Mouse (Mus musculus) c-Kit-positive CD71-positive TER-119-negative erythroid progenitor cells, embryonic 14.5 days (primary cell): ENCODE data around the gene Car10.
A peak's percentile ranks its signal among the peaks of the same experiment; 100 is the strongest.

ENCODE experiments used
- DNase-seq: peaks from one replicate; pipeline ENCODE4 v3.0.0-alpha.2; 2013; ENCODE audit warnings: low read depth

Car10 gene

DNA sequence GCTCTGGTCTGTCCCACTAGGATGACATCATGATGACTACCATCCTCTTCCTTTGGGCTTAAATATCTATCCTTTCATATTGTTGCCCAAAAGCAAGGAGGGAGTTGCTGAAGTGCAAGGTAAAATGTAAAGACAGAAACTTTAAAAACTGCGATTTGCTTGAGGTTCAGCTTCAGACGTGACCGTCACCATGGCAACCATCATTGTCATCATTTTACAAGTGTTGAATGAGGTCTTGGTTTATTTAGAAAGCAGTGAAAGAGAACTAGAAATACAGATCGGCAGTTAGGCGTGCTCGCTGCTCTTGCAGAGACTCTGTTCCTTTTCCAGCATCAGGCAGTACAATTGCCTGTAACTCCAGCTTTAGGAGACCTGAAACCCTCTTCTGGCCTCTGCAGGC, 400.1 kb downstream of the Car10 start:
- DNase-seq: no peak

DNA sequence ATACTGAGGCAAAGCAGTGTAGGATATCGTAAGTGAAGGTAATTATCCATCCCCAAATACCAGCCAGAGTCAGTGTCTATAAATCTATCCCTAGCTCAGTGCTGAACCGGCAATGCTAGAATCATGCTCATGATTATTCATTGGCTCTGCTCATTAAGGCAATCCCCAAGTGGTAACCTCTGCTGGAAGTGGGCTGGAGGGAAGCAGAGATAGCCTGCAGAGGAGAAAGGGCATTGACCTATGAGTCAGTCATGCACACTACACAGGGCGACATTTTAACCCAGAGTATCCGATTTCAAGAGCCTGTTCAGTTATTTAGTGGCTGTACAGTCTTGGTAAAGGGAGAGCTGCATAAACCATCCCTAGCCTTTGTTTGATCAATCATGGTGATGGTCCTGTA, 402.6 kb downstream of the Car10 start:
- no peak for DNase-seq

DNA sequence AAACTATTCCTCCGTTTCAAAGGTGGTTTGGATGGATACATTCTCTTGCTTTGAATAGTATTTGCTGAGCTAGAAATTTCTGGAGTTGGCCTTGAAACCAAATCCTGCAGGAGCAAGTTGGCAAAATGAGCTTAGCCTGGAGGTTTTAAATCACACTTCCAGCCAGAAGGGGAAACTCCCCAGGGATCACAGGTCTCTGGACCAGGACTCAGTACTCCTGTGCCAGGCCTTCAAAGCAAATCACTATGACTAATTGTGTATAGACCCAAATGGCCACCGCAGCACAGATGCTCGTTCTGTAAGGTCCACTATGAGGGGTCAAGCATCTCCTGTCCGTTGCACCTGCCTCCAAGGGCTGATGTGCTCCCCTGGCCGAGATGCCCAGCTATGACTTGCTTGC, 403.8 kb downstream of the Car10 start:
- DNase-seq: no peak

DNA sequence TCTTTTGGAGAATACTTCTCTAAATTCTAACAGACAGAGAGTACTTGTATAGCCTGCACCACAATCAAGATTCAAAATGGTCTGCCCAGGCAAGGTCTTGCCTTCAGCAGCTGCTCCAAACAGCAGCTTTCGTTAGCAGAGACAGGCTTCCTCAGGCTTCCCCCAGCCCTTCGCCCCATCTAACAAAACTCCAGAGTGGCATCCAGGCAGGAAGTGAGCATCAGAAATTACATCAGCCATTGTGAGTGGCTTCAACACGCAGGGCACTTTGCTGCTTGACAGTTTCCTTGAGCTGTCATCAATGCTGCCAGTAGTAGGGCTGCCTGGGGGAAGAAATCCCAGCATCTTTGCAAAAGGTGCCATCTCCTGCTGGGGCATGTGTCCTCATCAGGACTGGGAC, 405.0 kb downstream of the Car10 start:
- no peak for DNase-seq

DNA sequence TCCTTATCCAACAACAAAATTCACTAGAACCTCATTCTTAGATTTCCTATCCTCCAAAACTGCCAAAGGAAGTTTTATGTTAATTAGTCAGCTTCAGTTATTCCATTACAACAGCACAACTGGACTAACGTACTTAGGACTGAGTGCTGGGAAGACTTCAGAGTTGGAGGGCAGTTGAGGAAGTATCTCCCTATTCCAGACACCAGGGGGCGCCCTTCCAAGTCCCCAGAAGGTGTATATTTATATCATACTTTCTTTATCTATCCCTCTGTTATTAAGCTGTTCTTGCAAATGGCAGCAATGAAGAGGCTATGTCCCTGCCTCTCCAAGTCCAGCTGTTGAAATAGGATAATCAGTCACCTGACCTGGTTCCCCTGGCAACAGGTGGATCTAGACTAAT, 405.6 kb downstream of the Car10 start:
- DNase-seq: no peak

DNA sequence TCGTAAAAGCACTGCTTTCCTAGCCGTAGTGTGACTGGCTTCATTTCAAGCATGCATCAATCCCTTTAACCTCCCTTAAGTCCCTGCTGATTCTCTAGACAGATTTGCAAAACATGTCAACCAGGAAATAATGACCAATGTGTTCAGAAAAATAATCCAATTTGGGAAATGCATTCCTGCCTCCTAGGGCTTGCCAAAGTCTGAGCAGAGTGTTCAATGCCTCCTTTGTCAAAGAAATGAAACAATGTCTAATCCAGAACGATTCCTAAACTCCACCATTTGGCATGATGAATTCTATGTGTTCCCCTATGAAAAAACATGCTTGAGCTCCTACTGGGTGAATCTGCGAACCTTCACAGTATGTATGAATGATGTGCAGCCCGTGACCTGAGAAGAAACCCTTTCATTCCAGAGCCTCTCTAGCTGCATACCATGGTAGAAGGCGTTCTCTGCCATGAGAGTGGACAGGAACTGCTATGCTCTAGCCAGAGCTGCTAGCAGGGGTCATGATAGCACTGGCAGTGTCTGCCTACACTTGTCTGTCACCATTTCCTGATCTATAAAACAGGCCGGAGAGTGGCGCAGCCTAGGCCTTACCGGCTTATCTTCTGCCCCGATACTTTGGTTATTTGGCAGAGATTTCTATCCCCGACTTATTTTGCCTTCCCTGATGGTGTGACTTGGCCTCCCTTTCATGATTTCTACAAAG, 411.9 kb downstream of the Car10 start:
- no peak for DNase-seq

DNA sequence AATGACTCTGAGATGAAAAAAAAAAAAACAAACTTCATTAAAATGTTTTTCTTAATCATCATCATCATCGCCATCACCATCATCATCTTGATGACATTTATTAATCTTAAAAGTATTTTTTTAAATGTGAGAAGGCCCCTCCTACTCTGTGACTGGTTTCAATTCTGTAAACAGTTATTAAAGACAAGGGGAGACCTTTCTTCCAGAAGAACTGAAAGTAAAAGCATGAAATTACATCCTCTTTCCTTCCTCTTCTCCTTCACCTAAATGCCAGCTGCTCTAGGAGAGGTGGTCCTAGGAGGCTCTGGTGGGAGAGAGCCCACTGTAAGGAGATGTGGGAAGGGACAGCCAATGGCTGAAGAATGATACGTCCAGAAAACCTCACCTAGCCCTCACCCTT, 415.0 kb downstream of the Car10 start:
- DNase-seq: no peak

DNA sequence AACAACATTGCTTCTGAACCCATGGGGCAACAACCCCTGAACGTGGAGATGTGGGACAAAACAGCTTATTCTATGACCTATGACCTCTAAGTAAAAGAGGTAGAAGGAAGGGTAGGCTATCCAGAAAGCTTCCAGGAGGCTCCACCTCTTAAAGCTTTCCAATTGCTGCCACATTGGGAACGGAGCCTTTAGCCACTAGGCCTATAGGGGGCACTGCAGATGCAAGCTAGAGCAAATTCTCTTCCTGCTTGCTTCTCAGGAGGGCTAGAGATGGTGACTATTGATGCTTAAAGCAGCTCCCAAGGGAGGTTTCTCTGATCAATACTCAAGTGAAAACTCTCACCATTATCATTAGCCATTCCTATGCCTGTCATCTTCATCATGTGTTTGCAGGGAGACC, 416.6 kb downstream of the Car10 start:
- DNase-seq: no peak

DNA sequence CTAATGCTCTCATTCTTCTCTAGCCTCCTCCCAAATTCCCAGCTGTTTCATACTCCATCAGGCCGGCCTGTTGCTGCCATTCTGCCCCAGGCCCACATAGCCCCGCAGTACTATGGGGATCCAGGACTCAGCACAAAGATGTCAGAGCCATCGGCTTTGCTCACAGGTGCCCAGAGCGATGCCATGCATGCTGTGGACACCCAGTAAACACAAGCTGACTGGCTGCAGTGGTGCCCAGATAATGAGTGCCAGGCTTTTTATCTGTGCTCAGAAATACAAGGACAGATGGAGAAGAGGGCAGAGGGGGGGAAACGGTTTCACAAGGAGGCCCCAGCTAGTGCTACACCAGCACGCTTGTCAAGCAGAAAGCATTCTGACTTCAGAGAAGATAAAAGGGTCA, 417.7 kb downstream of the Car10 start:
- no peak for DNase-seq

DNA sequence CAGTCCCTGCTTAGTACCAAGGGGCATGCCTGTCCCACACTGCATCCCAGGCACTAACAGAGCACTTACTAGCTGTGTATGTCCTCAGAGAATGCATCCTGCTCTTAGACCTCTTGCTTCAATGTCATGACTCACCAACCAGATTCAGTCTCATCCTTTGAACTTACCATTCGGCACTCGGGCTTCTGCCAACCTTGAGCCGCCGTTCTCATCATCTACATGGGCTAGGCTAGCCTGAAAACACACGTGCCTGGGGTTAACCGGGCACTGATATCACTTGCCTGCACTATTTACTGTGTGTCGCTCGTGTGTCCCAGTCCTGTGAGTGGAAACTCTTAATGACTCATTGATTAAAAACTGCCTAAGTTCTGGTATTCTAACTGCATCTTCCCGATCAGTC, 418.4 kb downstream of the Car10 start:
- no peak for DNase-seq

DNA sequence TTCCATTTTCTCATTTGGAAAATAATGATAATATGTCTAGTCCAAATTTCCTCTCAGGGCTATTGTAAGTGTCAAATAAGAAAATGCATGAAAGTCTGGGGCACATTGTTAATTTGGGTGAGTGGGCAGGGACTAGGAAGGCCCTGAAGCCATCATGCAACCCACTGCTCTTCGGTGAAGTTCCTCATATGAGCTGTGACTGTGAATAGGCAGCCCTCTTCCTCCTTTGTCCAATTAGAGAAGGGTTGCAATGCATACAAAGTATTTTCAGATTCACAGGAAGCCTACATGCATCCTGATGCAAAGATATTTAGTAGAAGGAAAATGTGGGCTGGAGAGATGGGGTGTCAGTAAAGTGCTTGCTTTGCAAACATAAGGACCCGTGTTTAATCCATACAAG, 419.1 kb downstream of the Car10 start:
- DNase-seq: no peak

DNA sequence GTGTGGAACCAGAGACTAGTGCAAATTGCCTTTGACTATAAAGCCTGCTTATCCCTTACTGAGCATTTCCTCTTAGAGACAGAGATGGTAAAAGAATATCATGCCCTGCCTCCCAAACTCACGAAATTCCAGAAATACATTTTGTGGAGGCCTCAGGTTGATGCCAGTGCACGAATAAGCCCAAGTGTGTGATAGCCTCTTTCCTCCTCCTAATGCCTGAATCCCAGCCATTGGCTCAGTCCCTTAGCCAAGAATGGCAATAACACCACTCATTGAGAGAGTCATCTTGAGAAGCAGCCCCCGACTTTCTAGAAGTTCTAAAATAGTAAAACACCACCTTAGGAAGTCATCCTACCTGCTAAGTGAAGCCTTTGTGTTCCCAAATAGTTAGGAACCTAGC, 424.7 kb downstream of the Car10 start:
- no peak for DNase-seq

DNA sequence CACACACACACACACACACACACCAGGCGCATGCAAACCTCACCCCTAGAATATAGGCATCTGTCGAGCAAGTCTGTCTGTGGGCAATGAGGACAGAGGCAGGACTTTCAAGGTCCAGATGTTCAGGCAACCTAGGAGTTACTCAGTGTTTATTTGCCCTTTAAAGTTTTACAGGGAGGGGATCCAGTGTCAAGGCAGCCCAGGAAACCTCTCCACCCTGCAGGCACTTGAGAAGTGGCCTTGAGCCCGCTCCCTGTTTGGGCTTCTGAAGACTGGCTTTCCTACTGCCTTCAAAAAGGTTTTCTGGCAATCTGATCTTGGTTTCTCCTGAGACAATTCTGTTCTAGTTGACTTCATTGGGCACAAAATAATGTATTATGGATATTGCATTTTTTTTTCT, 428.1 kb downstream of the Car10 start:
- DNase-seq: no peak

DNA sequence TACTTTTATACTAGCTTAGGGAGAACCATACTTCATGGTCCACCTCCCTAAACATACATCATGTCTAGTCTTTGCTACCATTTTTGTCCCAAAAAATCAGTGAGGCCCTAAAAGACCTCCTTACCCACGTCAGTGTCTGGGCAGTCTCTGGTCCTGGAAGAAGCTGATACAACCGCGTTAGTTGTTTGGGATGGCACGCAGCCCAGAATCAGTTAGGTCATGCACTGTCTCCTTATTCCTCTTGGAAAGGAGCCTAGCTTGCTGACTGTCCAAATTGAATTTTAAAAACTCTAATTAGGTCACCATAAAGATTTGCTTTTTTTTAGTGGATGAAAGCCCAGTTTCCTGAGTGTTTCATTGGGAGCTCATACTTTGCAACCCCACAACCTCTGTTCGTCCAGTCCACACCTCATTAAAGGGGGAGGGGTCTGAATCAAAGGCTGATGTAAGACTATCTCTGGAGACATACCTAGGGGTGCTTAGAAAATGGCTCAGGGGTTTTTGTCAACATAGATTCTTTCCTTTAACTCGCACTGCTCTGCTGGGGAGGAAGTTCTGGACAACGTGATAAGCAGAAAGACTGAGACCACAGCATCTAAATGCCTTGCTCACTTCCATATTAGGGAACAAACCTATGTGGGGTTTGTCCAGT, 433.3 kb downstream of the Car10 start:
- no peak for DNase-seq

DNA sequence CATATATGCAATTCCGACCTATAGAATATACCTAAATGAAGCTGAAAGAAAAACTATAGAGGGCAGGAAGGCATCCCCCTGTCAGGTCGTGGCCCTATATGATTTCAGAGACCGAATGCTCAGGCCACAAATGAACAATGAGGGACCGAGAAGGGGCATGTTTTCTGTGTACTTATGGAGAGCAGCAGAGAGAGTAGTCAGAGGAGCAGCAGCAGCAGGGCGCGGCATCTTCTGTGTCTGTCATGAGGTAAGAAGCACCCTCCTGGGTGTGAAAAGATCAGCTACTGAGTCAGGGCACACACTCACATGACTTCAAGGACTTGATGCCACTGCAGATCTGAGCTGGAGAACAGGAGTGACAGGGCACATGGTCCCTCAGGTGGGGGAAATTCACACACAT, 438.4 kb downstream of the Car10 start:
- no peak for DNase-seq

DNA sequence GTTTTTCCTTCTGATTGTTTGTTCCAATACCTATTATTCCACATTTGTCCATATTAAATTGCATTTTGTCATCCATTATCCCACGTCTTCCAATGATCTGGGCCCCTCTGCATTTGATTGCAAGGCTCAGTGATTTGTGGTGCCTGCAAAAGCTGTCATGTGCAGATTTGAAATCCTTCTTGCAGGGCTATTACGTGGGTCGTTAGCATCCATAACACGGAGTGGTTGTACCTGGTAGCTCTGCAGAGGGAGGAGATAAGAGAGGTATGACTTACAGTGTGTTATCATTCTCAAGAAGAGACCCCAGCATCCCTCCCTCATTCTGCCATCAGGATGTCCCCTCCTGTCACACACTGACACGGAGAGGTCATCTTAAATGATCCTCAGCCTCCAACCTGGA, 451.1 kb downstream of the Car10 start:
- DNase-seq: no peak

DNA sequence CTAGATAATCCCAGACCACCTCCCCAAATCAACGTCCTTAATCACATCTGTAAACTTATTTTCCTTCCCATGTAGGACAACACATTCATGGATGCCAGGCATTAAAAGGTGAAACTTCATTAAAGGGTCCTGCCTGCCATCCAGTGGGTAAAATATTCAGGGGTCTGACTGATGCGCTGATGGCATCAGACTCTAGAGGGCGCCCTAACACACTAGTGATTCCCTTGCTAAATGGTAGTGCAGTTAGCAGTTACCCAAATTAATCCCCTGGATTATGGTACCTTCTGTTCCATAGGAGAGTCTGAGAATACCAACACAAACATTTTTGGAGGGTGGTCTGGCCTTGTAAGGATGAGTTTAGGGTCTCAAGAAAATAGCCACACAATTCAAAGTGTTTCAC, 453.1 kb downstream of the Car10 start:
- DNase-seq: peak; percentile 1

DNA sequence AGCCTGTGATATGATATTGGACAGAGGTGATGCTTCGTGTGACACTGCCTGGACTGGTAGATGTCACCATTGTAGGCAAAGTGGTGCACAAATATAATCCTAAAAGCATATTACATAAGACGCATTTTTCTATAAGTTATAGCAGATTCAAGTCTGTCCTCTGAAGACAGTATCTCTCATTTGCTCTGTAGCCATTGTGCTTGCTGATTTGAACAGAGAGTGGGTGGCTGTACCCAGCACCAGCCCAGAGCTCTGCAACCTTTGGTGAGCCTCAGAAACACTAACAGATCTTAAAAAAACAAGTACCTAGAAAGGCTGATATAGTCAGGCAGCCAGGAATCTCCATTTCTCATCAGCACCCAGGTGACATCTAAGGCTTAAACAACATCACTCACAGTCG, 461.3 kb downstream of the Car10 start:
- DNase-seq: no peak

DNA sequence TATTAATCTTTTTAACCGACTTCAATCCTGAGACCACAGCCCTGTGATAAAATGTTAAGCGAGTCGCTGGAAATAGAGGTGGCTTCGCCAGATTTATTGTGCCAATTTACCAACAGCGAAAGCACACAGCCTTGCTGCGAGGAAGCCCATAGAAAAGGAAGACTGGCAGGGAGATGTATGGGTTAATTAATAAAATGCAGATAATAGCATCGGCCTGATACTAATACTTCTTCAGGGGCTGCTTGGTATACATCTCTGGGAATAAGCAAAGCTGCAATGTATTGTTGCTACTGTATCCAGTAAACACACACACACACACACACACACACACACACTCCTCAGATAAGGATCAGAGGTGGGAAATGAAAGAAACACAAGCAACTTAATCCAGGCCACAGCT, 462.7 kb downstream of the Car10 start:
- DNase-seq: no peak

DNA sequence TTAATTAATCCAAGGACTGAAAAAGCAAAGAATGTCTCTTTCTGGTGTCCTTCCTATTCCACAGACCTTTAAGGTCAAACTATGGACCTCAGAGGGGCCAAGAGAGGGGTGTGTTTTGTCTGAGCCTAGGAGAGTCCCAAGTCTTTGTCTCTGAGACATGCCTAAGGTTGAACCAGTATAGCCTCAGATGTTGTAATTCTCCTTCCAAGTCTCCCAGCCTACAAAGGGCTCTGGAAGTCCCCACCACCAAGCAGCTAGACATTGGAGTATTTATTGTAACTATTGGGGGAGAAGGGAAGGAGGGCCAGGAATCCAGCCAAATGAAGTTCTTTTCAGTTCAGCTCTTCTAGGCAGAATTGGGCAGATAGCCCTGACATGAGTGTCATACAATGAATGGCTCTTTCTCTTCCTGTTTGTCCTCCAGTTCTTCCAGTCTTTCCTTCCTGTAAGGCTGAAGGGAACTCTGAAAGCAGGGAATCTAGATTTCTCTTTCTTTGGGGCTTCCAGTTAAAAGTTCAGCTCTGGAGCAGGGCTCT, 464.6 kb downstream of the Car10 start:
- DNase-seq: no peak

DNA sequence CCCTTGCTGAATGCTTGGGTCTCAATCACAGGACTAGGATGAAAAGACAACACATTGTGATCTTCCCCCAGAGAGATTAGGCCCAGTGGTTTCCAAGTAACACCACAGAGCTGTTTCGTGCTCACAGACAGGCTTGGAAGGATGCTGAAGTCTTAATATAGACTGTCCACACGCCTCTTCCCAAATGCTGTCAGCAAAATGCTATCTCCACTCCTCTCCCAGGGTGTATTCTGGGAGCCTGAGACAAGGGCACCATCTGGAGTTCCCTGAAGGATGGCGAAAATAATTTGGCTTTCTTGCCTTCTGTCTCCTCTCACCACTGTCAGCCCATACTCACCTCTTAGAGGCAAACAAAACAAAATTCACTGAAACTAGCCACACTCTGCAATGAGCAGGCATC, 467.9 kb downstream of the Car10 start:
- DNase-seq: no peak

DNA sequence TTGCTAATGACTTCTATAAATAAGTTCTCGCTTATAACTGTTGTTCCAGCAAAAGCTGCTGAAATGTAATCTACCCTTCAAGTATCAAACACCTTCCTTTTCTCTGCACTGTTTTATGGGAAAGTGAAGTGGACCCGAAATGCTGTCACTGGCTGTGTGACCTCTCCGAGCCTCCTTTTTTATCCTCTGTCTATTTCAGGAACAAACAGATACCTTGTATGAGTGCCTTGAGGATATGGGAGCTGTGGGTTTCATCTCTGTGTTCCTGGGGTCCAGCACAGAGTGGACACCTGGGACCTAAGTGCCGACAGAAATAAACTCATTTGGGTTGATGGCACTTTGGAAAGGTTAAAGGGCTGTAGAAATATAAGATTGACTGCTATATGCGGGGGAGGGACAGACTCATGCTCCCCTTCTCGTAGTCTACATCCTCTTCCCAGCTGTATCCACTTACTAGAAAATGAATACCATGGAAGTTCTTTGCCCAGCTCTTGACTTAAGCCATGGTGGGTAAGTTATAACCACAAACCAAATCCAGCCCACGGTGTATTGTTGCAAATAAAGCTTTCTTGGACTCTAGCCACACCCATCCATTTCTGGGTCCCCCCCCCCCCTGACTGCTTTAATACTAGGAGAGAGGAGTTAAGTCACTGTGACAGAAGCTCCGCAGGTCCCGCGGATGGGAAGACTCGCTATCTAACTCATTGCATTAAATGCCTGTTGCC, 474.3 kb downstream of the Car10 start:
- DNase-seq: no peak

DNA sequence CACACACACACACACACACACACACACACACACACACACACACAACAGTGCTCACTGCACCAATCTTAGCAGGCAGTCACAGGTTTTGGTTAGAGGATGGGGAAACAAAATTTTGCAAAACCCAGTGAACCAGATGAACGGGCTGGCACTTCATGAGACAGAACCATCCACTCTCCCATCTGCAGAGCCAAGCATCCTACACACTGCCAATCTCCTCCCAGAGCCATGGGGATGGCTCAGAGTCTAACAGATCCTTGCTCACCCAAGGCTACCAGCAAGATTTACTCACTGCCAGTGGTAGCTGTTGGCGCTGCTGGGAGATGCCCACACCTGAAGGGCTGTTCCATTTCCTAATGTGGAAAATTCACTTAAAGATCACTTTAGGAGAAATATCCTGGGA, 479.6 kb downstream of the Car10 start:
- DNase-seq: no peak
